18 mouse cellular contexts compared by ENCODE assay signal in genomic region chr7:46536456-46537097, GRCm38 (mm10).
A peak's percentile ranks its signal among the peaks of the same experiment; 100 is the strongest.
DNase-seq lines count a peak whose midpoint lies in the region; ATAC-seq lines count a peak whose summit lies in the region.
"Had no signal": no experiment of that assay in that cellular context is flagged by ENCODE, and none has a peak within 500 bp of the region (broad histone marks: within the 10 kb centered on the region; RNA-seq: fewer than 3 reads in every experiment).

No protein-coding gene starts in this region.

- H3K27me3 ChIP-seq in midbrain, embryonic 10.5 days (ENCODE audit: low read depth, poor library complexity, severe bottlenecking) = no peaks in the 10 kb centered on the region
- H3K27me3 ChIP-seq in midbrain, embryonic 14.5 days (ENCODE audit: control insufficient read depth, insufficient read depth, low read length) = no peaks in the 10 kb centered on the region
- H3K27me3 ChIP-seq: limb, embryonic 12.5 days; liver, embryonic 12.5 days had no signal

- DNase-seq in cerebellum, adult 9-11 months = peak; percentile 56
- DNase-seq in cerebellum, adult 11-12 months = no peak
- no peak for DNase-seq in midbrain, embryonic 10.5 days (ENCODE audit: low spot score)
- no peak for DNase-seq in midbrain, embryonic 14.5 days
- no peak for DNase-seq in testis, postnatal 14 days (ENCODE audit: low spot score)
- DNase-seq in heart, adult 18-20 months = no peak
- DNase-seq: cerebellum, adult 11 months; cerebellum, postnatal 36 days; gastrocnemius, postnatal 10 days; heart, adult 11 months; kidney, adult 18-20 months; lung, adult 18-20 months; lung, postnatal 10 days; right cerebral cortex, postnatal 14 days had no signal

- 85% methylated on average over 9 of the region's 9 CpGs for WGBS in midbrain, embryonic 10.5 days
- 89% methylated on average over 9 of the region's 9 CpGs for whole genome bisulfite sequencing in midbrain, embryonic 14.5 days

- peaks cover 20% of the 10 kb centered on the region for H3K4me1 ChIP-seq in midbrain, embryonic 10.5 days
- H3K4me1 ChIP-seq in midbrain, embryonic 14.5 days (ENCODE audit: control insufficient read depth, insufficient read depth, low read length) = peaks cover 17% of the 10 kb centered on the region

- no peak overlapping the region for H3K4me2 ChIP-seq in midbrain, embryonic 14.5 days (ENCODE audit: low read length)
- H3K4me2 ChIP-seq: liver, embryonic 12.5 days had no signal

- H3K9ac ChIP-seq in midbrain, embryonic 14.5 days (replicated peaks; ENCODE audit: low read length) = no peak overlapping the region
- H3K9ac ChIP-seq: liver, embryonic 12.5 days had no signal

- no peak overlapping the region for H3K4me3 ChIP-seq in midbrain, embryonic 10.5 days
- no peak overlapping the region for H3K4me3 ChIP-seq in midbrain, embryonic 14.5 days (replicated peaks; ENCODE audit: low read depth, low read length)
- H3K4me3 ChIP-seq: limb, embryonic 12.5 days; liver, embryonic 12.5 days had no signal

- H3K36me3 ChIP-seq in midbrain, embryonic 10.5 days = no peaks in the 10 kb centered on the region
- no peaks in the 10 kb centered on the region for H3K36me3 ChIP-seq in midbrain, embryonic 14.5 days (ENCODE audit: control insufficient read depth, insufficient read depth, low read length)
- H3K36me3 ChIP-seq: limb, embryonic 12.5 days; liver, embryonic 12.5 days had no signal

- no peak for ATAC-seq in midbrain, embryonic 14.5 days (ENCODE audit: low FRiP score, low TSS enrichment)
- ATAC-seq in megakaryocyte progenitor cell, adult 5-6 weeks (replicated peaks; ENCODE audit: poor library complexity) = peak; percentile 52
- ATAC-seq: liver, embryonic 12.5 days had no signal

- 0 out of 2 replicates have a peak overlapping the region, but pooled peaks have one; percentile 6 for H3K27ac ChIP-seq in midbrain, embryonic 10.5 days (replicated peaks)
- no peak overlapping the region for H3K27ac ChIP-seq in midbrain, embryonic 14.5 days (replicated peaks; ENCODE audit: low read depth, low read length)
- H3K27ac ChIP-seq: limb, embryonic 12.5 days; liver, embryonic 12.5 days; stomach, postnatal 0 days had no signal

- H3K9me3 ChIP-seq in midbrain, embryonic 10.5 days (replicated peaks) = no peaks in the 10 kb centered on the region
- H3K9me3 ChIP-seq in midbrain, embryonic 14.5 days (ENCODE audit: control insufficient read depth, low read length) = no peaks in the 10 kb centered on the region
- H3K9me3 ChIP-seq: limb, embryonic 12.5 days; liver, embryonic 12.5 days had no signal
